Mouse (Mus musculus) lung, adult 2 months (tissue): ENCODE measurements at regions not wholly inside any gene's neighbourhood (a gene's known extent, or its start where the extent isn't known, plus 50 kb on each side); places are given as distances from the start of the nearest gene placed in this dataset.

Experiments
- CTCF ChIP-seq: fragments of 200-500 bp; IDR thresholded peaks from 2 replicates; pipeline ENCODE4 v1.5.1; 2011; ENCODE audit warnings: mild to moderate bottlenecking, low read length, control low read depth; ENCODE audit not compliant: insufficient read depth
- POLR2A ChIP-seq: fragments of 200-500 bp; IDR thresholded peaks from 2 replicates; pipeline ENCODE4 v1.6.1; 2011; ENCODE audit warnings: low read depth, mild to moderate bottlenecking, control low read depth, low read length, borderline replicate concordance; ENCODE audit errors: extremely low read depth

DNA sequence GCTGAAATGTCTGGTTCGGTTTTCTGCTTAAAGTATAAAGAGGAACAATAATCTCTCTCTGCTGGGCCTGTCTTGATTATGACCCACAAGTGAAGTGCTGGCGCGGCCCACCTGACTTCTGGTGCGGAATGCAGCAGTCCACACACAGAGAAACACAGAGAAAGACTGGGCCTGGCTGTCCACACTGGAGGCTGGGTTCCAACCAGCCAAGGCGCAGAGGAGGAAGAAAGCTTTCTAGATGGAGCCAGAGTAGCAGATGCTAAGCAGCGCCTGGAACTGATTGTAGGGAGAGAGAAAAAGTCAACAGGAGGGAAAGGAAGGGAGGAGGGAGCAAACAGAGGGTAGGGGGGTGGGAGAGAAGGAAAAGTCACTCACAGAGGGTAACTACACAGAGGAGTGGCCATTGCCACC lies 208.4 kb upstream of the Serp2 start:
- no peak for TF ChIP-seq CTCF
- TF ChIP-seq POLR2A = no peak
